Mouse (Mus musculus) NIH3T3 (cell line): Measurements from ENCODE around the gene Shroom3.
A peak's percentile ranks its signal among the peaks of the same experiment; 100 is the strongest.

Experiments
- DNase-seq: peaks from one replicate; pipeline ENCODE4 v3.0.0-alpha.2; 2012; ENCODE audit warnings: low read depth

Shroom3 gene

GRCm38 (mm10) chr5:92808503-92809415 is 125.5 kb downstream of the Shroom3 start:
- DNase-seq = no peak

DNA sequence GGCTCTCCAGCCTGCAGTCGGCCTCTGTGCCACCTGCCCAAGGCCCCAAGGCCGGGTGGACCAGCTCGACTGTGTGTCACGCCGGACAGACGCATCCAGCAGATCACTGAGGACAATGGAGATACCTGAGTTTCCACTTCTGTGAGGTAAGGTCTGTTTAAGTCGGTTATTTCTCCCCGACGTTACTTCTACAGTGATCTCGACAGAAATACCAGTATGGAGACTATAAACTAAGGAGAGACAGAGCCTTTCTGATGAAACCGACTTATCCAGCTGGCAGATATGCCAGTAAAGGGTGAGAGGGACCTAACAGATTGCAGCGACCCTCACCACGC is 126.1 kb downstream of the Shroom3 start:
- DNase-seq = no peak

- DNase-seq = no peak
Observed at GRCm38 (mm10) chr5:92810922-92811533, 127.8 kb downstream of the Shroom3 start.

DNA sequence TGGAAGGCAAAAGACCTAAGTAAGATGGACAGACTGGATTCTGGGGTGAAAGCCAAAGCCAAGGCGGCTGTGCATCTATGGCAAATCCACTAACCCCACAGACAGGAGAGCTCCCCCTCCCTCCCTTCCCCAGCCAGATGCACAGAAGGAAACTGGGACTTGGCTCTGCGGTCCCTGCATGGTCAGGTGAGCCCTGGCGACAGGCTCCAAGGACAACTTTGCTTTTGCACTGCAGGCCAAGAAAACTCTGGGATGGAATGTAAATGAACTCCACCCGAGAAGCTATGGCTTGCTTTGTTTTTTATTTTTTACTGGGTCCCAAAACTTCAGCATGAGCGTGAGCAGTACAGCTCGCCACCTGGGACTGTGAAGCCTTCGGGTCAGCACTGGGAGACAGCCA is 128.5 kb downstream of the Shroom3 start:
- peak; percentile 7 for DNase-seq

- peak; percentile 7 for DNase-seq
Observed at GRCm38 (mm10) chr5:92812936-92813335, 129.7 kb downstream of the Shroom3 start.

DNA sequence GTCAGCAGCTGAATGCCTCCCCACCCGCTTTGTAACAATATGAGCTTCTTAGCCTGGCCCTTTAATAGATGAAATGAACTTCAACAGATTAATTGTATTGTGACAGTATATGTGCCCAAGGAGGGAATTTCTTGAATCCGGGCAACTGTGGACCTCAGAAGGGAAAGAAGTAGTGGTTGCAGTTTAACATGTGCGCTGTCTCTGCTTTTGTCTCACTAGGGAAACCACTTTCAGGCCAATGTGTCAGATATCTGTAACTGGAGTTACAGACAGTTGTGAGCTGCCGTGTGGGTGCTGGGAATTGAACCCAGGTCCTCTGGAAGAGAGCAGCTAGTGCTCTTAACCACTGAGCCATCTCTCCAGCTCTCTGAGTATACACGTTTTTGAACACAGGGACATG is 130.3 kb downstream of the Shroom3 start:
- no peak for DNase-seq

- no peak for DNase-seq
Observed at GRCm38 (mm10) chr5:92814621-92815020, 131.4 kb downstream of the Shroom3 start.

- no peak for DNase-seq
Observed at GRCm38 (mm10) chr5:92817122-92817822, 134.0 kb downstream of the Shroom3 start.

GRCm38 (mm10) chr5:92821370-92821769 is 138.1 kb downstream of the Shroom3 start:
- no peak for DNase-seq

GRCm38 (mm10) chr5:92823495-92823894 is 140.3 kb downstream of the Shroom3 start:
- no peak for DNase-seq

DNA sequence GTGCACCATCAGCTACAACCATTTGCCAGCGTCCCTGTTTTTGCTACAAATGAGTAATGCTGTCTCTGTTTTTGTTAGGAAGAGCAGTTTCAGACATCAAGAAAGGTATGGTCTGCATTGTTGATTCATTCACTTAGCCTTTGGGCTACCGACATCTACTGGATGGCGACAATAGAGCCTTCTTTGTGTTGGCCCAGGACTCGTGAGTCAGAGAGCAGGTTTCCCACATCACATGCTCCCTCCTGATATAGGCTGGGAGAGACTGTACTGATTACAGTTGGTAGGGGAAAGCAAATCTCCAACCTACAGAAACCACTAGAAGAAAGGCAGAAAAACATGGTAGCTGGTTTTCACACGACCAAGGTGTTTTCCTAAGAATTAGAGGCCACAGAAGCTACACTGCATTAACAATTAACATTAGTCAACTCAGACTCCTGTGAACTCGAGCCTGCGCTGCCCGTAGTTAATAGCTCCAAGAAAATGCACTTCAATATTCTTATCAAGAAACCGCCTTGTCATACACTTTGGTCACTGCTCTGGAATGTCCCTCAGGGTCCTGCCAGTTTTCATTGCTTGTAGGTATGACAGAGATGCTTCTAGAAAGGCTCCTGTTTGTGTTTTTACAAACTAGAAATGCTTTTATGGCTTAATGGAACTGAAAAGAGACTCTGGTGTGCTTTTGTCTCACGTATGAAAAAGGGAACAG is 141.2 kb downstream of the Shroom3 start:
- DNase-seq = no peak

DNA sequence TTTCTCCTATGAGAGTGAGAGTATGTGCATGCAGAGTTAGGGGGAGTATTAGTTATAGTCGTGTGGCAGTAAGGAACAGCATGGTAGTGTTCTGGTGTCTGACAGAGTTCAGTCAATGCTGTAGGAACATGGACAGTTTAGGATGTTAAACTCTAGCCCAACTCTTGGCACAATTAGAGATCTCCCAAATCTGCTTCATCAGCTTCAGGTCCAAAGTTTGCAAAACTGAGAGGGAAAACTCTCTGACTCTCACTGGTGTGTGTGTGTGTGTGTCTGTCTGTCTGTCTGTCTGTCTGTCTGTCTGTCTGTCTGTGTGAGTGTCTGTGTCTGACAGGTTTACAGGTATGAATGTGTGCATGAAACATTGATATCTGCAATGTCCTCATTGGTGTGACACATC is 147.2 kb downstream of the Shroom3 start:
- DNase-seq = no peak

DNA sequence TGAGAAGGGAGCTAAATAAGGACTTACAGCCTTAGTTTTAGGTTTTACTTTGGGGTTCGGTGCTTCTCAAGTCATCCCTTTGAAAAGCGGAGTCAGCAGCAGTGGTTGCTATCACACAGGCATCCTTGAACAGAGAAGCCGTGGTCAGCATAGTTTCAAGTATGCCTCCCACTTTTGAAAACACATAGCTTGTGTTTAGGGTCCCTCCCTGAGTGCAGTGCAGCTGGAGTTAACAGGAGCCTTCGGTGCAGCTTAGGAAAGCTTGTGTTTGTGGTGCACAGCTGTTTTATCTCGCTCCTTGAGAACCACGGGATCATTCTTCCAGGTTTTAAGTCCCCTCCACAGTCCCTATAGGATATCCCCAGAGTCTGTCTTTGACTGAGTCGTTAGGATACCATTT is 151.3 kb downstream of the Shroom3 start:
- DNase-seq = no peak

GRCm38 (mm10) chr5:92837311-92837710 is 154.1 kb downstream of the Shroom3 start:
- no peak for DNase-seq

DNA sequence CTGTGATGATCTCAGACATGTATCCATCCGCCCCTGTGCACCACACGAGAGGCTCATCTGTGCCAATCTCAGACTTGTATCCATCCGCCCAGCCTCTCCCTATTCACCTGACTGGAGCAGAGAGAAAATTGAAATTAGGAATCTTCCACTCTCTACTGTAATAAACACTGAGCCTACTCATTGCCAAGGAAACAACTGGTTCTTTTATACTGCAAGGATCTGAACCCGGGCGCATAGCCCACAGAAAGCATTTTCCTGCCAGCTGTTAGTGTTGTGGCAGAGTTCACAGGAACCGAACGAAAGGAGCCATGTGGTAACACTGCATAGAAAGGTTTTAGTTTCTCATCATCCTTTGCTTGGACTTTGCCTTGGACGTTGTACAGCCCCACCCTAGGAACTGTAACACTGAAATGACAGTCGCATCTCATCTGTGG is 155.1 kb downstream of the Shroom3 start:
- no peak for DNase-seq

DNA sequence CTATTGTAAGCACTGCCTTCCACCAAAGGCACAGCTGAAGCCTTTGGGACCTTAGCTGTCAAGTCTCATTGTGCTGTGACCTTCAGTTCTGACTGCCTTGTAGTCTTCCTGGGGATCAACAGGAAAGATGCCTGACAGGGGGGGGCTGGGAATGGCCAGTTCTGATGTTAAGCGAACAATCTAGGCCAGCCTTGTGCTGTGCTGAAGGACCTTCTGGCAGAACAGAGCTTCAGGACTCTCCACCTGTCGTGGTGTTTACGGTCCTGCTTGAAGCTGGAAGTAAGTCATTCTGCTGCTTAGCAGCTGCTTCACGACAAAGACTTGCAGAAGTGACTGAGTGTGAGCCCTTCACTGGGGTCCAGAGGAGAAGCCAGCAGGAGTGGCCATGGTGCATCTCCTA is 156.1 kb downstream of the Shroom3 start:
- no peak for DNase-seq

DNA sequence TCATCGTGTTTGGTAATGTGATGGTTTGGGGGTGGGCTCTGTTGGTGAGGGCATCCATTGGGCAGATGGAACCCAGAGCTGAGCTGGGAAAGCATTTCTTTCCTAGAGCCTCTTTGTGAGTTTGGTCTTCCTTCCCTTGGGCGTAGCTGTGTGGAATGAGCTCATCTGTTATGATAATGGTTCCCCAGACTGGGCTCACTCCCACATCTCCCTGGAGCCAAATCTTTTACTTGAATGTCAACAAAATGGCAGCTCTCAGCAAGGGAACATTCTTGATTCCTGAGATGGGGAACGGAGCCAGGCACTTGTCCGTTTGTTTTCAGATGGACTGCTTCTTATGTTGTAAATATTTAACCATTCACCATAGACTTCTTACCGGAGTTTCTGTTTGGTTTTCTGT is 158.2 kb downstream of the Shroom3 start:
- DNase-seq = peak; percentile 72

DNA sequence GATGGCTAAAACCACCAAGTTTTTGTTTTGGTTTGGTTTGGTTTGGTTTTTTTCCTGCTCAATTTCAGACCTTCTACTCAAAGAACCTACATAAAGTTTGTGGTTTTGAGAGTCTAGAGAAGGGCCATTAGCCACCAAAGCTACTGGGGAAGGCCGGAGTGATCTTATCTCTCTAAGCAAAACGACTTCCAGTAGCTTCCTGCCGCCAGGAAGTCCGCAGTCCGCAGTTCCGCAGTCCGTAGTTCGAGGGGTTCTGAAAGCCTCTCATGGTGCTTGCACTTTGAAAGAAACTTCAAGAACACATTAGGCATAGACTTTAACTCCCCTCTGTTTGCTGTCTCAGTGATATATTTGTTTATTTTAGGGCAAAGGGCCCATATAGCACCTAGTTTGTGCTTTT is 159.2 kb downstream of the Shroom3 start:
- DNase-seq = no peak

- no peak for DNase-seq
Observed at GRCm38 (mm10) chr5:92842881-92843280, 159.6 kb downstream of the Shroom3 start.

DNA sequence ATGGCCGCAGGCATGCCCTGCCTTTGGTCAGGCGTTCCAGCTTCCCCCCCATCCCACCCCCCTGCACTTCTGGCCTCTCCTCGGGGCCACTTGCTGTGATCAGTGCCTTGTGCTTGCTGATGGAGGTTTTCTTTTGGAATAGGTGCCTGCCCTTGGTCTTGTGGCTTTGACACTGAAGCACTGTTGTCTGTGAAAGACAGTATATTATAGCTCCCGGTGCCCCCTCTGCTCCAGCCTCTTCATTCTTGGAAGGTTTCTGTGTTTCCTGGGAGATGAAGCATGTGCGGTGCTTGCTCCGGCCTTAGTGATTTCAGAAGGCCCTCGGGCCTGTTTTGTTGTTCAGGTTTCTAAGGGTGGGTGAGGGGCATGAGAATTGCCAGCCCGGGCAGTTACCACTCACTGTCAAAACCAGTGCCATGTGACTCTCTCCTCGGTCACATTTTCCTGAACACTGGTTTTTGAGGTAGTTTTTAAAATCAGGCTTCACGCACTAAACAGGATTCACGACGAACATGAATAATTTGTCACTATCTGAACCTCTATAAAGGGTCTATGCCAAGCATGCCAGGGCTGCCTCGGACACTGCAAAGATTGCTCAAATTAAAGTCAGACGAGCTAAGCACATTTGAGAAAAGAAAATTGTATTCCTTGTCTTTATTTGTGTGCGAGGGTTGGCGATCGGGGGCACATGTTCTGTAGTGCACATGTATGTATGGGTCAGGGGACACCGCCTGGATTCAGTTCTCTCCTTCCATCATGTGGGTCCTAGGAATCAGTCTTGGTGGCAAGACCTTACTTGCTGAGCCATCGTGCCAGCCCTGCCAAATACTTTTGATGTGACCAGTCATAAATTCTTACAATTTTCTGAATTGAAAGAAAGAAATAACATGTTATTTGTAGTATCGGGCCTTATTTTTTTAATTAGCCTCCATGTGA is 160.9 kb downstream of the Shroom3 start:
- DNase-seq = no peak

DNA sequence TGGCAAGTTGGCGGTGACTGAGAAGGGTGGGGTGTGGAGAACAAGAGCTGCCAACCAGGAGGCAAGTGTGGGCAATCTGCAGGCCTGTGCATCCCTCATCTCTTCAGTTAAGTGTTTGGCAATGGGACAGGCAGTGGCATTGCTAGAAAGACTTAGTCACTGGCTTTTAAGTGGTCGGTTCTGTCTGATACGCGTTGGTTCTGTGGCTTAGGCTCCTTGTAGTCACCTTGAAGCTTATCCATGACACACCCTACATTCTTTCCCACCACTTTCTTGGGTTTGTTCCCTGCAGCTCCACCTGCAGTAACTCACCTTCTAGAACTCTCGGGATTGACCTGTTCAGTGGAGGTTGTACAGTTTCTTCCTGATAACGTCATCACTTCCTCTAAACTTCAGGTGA is 166.5 kb downstream of the Shroom3 start:
- DNase-seq = no peak
